Mouse (Mus musculus): ENCODE measurements around the gene Nos1.

Gene Nos1

DNA sequence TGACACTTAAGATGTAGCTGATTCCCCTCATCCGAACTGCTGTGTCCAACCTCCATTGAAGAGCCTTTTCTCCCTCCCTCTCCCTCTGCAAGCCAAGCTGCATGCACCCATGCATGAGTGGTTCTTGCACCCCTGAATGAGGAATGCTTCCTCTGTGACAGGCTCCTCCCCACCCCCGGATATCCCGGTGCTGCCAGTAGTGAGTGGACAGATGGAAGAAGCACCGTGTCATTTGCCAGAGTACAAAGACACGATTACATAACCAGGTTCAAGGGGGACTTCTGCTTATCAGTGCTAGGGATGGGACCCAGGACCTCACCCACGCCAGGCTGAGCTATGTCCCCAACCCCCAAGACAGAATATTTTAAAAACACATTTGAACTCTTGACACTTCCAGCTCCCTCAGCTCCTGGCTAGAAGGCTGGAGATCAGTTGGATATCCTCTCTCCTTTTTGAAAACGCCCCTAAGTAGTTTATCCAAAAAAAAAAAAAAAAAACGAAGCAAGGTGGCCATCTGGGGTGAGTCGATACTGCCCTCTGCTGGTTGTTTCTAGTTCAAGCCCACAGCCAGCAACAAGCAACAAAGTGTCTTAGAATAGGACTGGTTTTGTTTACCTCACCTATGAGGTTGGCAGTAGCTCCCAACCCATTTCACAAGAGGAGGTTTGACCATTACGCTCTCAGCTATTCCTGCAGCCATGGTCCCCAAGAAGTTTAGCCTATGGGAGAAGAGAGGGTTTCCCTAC, 175.0 kb downstream of the Nos1 start:
- no peak for DNase-seq (ENCODE audit: low read depth, low spot score)

GRCm38 (mm10) chr5:117964750-117965149, 183.9 kb downstream of the Nos1 start:
- DNase-seq (ENCODE audit: low read depth, low spot score), result no peak

- DNase-seq (ENCODE audit: low read depth, low spot score), result no peak
Measured at GRCm38 (mm10) chr5:117966956-117967355, 186.1 kb downstream of the Nos1 start.

DNA sequence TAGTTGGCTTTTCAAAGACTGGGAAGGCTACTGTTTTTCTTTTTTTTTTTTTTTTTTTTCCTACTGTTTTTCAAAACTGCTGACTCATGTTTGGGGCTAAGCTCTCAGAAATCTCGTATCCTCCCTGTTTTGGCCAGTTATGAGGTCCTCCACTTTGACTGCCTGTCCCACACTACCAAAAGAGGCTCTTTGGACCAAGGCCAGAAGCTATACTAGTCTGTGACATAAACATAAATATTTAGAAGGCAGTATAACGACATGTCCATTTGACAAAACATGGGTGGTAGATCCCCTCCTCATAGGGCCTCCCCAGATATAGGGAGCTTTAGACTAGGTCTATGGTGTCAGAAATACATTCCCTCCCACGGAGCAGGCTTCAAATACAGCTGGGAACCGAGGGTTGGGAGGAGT, 186.8 kb downstream of the Nos1 start:
- no peak for DNase-seq (ENCODE audit: low read depth, low spot score)

GRCm38 (mm10) chr5:117969681-117970427, 189.0 kb downstream of the Nos1 start:
- no peak for DNase-seq (ENCODE audit: low read depth, low spot score)

DNA sequence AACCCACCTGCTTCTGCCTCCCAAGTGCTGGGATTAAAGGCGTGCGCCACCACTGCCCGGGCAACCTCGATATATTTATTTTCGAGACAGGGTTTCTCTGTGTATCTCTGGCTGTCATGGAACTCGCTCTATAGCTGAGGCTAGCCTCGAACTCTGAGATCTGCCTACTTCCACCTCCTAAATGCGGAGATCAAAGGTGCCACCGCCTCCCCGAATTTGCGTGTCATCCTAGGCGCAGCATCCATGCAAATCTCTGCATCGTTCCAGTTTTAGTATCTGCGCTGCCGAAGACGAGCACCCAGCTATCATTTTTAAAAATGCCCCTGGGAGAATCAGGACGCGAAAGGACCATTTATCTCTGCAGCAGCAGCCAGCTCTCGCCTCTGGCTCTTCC, 195.4 kb downstream of the Nos1 start:
- DNase-seq (ENCODE audit: low read depth, low spot score), result no peak

DNA sequence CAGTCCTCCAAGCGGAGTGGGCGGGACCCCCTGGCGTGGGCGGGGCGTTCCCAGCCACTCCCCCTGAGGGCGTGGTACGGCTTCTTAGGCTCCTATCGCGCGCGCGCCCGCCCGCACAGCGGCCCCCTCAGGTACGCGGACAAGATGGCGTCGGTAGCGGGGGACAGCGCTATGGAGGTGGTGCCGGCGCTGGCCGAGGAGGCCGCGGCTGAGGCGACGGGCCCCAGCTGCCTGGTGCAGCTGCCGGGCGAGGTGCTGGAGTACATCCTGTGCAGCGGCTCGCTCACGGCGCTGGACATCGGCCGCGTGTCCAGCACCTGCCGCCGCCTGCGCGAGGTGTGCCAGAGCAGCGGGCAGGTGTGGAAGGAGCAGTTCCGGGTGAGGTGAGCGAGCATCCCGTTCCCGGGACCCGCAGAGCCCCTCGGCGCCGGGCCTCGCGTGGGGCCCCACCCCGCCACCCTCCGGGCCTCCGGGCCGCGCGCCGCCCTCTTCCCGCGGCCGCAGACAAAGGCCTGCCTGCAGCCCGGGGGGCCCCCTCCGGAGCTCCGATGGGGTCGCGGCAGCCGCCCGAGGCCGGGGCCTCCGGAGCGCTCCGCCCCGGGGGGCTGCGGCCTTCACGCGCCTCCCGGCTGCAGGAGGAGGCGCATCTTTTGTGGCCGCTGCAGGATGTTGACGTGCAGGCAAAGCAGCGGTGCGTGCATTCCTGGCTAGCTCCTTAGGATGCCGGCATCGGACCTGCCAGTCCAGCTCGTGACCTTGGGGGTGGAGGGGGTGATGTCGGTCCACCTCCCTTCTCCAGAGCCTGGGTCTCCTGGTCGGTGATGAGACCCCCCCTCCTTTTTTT, 196.0 kb downstream of the Nos1 start, which contains the start of gene Fbxo21:
Gene Fbxo21, plus strand, starts transcription at position 74 of the 844 bp plus-strand sequence.
- DNase-seq (ENCODE audit: low read depth, low spot score), result peak; percentile 76

- no peak for DNase-seq (ENCODE audit: low read depth, low spot score)
Measured at GRCm38 (mm10) chr5:117977501-117978158, 196.8 kb downstream of the Nos1 start.

DNA sequence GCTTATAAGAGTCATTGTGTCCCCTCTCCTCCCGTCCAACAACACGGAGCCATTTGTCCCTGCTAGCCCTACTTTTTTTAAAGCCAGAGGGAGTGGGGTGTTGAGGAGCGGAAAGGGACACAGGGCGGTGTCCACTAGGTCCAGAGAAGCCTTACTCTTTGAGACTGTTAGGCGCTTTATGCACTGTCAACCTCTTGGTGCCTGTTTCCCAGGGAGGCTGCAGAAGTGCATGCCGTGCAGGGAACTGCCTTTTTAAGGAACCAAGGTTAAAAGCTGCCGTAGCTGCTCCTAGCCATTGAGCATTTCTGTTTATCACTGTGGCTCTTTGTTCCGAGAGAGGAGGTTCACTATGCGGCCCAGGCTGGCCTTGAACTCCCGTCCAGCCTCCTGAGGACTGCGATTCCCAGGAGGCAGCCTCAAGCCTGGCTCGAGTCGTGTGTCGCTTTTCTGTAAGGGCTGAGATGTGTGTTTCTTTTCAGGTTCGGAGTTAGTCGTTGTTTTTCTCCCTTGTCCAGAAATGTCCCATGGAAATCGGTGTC, 197.4 kb downstream of the Nos1 start:
- no peak for DNase-seq (ENCODE audit: low read depth, low spot score)

DNA sequence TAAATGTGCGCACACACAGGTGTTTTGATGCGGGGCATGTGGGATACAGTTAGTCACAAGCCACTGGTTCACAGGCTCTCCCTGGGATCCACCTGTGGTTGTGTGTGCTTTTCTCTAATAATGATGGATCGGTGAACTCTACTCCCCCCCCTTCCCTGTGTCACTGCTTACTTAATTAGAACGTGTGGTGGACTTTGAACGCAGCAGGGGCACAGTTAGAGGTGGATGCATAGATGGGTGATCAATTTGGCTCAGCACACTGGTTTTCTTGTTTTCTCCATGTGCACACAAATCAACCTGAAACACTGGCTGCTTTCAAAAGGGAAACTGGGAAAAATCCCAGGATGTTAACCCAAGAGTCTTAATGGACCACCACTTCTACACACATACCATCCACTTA, 198.2 kb downstream of the Nos1 start:
- no peak for DNase-seq (ENCODE audit: low read depth, low spot score)

GRCm38 (mm10) chr5:117980921-117981320, 200.1 kb downstream of the Nos1 start:
- no peak for DNase-seq (ENCODE audit: low read depth, low spot score)

- DNase-seq (ENCODE audit: low read depth, low spot score), result no peak
Measured at GRCm38 (mm10) chr5:117981943-117982342, 201.1 kb downstream of the Nos1 start.

- no peak for DNase-seq (ENCODE audit: low read depth, low spot score)
Measured at GRCm38 (mm10) chr5:117986327-117986726, 205.5 kb downstream of the Nos1 start.

DNA sequence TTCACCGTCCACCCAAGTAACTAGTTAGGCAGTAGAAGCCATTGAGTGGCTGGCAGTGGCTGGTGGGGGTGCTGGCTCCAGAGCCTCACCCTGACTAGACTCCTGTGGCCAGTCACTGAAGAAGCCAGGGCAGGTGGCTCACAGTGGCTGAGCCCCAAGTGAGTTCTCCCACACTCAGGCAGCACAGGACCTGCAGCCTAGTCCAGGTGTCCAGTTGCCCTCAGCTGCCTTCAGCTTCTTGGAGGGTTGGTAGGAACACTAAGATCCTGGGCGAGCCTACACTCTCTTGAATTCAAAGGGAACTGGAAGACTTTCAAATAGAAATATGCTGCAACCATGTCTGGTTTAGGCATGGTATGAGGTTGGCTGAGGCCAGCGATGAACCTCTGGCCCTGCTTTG, 207.1 kb downstream of the Nos1 start:
- no peak for DNase-seq (ENCODE audit: low read depth, low spot score)

- no peak for DNase-seq (ENCODE audit: low read depth, low spot score)
Measured at GRCm38 (mm10) chr5:117988367-117988766, 207.5 kb downstream of the Nos1 start.

- DNase-seq (ENCODE audit: low read depth, low spot score), result no peak
Measured at GRCm38 (mm10) chr5:117989773-117990172, 208.9 kb downstream of the Nos1 start.

DNA sequence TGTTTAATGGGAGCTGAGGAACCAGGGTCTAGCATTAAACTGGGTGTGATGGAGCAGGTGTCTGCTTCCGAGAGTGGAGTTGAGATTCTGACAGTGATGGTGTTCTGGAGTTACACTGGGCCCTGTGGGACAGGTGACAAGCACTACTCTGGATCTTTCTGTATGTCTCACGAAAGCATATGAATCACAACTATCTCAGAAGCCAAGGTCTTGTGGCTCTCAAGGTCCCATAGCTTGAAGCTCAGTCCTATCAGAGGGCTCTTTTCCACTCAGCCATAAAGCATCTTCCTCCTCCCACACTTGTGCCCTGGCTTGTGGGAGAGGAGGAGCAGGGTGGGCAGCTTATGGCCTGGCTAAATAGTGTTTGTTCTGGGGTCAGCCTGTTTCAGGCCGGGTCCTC, 210.1 kb downstream of the Nos1 start:
- no peak for DNase-seq (ENCODE audit: low read depth, low spot score)

GRCm38 (mm10) chr5:117993550-117993949, 212.7 kb downstream of the Nos1 start:
- no peak for DNase-seq (ENCODE audit: low read depth, low spot score)

- DNase-seq (ENCODE audit: low read depth, low spot score), result no peak
Measured at GRCm38 (mm10) chr5:117995372-117995901, 214.6 kb downstream of the Nos1 start.

DNA sequence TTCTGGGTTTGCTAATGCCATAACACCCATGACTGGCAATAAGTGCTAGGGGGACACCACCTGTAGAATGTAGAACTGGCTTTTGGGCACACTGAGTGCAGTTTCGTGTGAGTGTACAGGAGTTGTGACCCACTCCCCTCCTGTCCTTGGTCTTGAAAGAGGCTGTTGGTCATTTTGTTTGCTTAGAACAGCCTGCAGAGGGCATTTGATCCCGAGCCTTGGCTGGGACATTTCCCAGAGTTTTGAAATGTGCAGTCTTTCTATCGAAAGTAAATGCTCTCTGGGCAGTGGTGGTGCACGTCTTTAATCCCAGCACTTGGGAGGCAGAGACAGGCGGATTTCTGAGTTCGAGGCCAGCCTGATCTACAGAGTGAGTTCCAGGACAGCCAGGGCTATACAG, 215.1 kb downstream of the Nos1 start:
- DNase-seq (ENCODE audit: low read depth, low spot score), result no peak

DNA sequence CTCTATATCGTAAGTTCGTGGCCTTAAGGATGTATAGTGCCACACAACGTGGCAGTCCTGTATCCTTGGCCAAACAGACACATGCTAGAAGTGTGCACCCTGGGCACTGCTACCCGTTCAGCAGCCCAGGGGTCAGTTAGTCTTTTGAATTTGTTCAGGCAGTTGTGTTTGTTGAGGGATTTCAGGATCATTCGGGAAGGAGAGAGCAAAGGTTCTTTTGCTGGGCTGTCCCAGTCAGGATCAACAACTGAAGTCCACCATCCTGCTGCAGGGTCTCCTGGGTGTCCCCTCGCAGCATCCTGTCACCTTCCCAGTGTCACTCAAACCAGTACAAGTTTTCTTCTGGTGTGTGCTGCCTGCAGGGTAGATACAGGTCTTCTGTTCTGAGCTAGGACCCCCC, 215.7 kb downstream of the Nos1 start:
- no peak for DNase-seq (ENCODE audit: low read depth, low spot score)
